Mouse (Mus musculus) urinary bladder, adult 2 months (tissue): Measurements from ENCODE around the gene Pip4k2b. TPM values are rescaled to one million over a fixed set of nuclear protein-coding genes. Genes with fewer than 3 reads are reported as not detected.
A peak's percentile ranks its signal among the peaks of the same experiment; 100 is the strongest.
"Not testable (repeated sequence)": the region's sequence is repeated elsewhere in the genome, so short reads cannot be mapped to it uniquely, and the experiment has no call there.

ENCODE experiments used
- DNase-seq: peaks from one replicate; pipeline ENCODE4 v3.0.0; 2022; ENCODE audit warnings: low spot score
- polyA plus RNA-seq: library from polyadenylated mRNA; depleted of rRNA; stranded (reverse); fragments of >200 nt; gene quantifications from 2 replicates; pipeline ENCODE4 v1.2.3, GENCODE M21; 2012

Pip4k2b gene
- polyA plus RNA-seq, 1 experiment: 17.2 TPM

DNA sequence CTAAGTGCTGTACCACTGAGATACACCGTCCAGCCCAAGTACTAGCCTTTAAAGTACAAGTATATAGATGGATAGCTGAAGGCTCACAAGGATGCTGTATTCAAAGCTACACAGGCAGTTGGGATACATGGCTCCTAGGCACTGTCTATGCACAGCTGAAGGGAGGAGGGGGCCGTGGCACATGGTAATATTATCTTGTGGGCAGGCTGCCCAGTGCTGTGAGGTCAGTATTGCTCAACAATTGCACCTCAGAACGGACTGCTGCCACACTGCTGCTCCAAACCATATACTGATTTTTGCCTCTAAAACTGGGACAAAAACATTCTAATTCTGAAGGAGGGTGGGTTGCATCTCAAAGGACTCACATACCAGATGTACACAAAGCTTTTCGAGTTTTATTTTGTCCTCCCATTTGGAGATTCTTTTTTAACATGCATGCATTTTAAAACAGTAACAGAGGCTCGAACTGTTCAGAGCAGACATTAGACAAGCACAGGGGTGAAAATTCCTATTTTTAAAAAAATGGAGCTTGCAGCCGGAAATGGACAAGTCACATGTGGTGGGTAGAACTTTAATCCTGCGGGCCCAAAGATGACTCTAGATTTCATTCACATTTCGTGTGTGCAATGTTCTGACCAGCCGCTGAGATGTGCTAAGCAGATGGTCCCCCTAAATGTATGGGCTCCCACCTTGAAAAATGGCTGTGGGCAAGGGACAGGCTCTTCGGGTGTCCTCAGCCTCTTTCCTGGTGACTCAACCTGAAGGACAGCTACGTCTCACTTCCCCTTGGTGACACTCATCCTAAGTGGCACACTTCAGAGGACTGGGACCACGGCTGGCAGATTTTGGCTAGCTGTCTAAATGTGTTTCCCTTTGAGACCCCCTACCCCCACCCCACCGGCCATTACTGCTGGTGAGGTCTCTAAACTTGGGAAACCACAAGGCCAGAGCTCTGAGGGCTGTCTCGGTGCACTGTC lies 29.4 kb downstream of the Pip4k2b start:
- no peak for DNase-seq

DNA sequence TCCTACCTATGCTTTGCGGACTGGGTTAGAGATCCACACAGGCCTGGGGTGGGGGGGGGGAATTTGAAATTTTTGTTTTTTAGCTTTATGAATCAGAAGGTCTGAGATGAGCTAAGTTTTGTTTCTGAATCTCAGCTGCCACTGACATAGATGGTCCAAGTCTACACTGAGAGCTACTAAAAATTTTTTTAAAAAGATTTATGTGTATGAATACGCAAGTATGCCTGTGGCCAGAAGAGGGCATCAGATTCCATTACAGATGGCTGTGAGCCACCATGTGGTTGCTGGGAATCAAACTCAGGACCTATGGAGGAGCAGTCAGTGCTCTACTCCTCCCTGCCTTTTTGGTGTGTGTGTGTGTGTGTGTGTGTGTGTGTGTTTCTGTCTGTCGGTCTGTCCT lies 30.1 kb downstream of the Pip4k2b start:
- DNase-seq: no peak

DNA sequence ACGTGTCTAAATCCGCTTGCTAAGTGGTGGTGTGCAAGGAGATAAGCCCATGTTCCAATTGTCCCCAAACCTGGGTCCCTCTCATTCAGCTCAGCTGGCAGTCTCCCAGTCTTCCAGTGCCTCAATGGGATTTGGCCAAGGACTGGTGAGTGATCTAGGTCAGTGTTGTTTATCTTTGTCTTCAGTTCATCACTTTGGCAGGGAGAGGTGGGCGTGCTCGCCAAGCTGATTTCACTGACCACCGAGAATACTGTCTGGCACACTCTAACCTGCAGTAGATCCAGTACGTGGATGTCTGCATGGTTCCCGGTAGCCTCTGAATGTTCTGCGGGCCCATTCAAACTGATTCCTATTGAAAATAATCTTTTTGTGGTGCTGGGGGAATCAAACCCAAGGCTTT lies 30.6 kb downstream of the Pip4k2b start:
- DNase-seq: no peak

DNA sequence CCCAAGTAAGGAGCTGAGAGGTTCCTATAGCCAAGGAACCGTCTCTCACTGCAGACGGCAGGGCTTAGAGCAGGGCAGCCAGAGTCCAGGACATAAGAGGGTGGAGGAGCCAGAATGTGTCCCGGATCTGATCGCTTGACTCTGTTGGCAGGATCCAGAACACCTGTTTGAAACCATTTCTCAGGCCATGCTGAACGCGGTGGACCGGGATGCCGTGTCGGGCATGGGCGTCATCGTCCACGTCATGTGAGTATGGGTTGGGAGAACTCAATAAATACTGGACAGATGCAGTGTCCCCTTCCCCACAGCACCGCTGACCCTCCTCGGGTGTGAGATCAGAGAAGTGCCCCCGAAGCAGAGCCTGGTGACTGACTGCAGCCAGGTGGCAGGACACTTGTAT lies 32.2 kb downstream of the Pip4k2b start:
- DNase-seq: no peak

DNA sequence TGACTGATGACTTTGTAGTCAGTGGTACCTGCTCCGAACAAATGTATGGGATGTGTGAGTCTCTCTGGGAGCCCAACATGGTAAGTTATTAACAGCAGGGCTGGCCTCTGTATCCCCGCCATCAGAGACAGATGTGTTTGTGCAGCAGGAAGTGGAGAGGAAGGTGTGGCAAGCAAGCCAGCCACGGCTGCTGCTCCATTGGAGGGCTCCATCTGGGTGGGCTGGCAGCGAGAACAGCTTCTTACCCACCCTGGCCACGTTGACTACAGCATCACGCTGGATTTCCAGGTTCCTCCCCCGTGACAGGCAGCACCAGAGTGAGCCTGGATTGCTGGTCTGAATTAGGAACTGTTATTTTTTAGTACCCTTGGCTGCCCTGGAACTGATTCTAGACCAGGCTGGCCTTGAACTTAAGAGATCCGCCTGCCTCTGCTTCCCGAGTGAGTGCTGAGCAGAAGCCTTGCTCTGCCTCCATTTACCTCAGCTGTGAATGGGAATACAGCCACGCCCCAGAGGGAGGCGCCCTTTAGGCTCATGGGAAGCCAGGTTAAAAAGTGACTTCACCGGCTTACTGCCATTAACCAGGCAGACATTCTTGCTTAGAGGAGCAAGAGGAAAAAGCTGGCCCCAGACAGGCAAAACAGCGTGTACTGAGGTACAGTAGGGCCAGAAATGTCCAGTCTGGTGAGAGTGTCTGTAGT lies 33.2 kb downstream of the Pip4k2b start:
- no peak for DNase-seq

DNA sequence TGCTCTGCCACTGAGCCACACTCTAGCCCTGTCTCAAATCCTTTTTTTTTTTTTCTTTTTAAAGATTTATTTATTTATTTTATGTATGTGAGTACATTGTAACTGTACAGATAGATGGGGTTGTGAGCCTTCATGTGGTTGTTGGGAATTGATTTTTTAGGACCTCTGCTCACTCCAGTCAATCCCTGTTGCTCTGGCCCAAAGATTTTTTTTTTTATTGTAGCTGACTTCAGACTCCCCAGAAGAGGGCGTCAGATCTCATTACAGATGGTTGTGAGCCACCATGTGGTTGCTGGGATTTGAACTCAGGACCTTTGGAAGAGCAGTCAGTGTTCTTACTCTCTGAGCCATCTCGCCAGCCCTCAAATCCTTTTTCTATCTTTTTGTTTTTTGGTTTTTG lies 34.4 kb downstream of the Pip4k2b start:
- not testable (repeated sequence) for DNase-seq

DNA sequence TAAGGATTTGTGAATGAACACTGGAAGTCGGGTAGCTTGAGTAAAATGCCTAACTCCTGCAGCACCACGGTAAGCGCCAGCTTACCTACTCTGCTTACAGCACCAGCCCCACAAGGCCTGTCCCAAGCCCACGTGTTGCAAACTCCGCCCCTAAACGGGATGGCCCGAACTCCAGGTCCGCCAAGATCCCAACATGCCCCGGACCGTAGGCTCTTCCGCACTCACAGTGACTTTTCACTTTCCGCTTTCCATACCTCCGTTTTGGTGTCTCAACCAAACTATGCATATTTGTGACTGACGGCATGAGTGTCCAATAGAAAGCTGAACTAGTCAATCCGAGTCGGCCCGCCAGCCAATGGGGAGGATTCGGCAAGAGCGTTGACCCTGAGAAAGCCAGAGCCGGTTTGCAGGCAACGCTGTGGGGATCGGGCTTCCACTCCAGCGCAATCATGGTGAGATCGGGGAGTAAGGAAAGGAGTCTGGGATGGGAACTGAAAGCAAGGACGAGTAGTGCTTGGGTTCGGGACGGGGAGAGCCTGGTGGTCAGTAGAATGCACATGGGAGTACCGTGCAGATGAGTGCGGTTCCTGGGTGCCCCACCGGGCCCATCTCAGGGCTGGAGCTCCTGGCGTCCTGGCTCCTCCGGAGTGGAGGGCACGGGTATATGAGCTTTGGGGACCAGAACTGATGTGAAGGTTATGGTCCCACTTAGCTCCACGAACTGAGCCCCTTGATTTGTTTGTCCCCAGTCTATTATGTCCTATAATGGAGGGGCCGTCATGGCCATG lies 41.3 kb downstream of the Pip4k2b start, which contains the start of gene Psmb3:
Psmb3 (plus strand) TSS at position 361 of the 788 bp plus-strand sequence.
- DNase-seq: peak; percentile 81

DNA sequence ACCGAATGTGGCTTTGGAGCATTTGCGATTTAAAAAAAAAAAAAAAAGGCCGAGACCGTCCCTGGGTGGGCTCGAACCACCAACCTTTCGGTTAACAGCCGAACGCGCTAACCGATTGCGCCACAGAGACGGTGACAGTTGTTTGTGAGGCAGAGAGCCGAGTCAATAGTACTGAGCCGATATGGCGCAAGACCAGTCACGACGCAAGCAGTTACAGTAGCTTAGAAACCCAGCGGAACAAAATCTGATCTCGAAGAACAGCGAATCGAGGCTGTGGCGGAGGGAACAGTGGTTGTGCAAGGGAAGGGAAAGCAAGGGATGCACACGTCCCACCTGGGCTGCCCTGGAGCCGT lies 42.1 kb downstream of the Pip4k2b start:
- DNase-seq: peak; percentile 91

DNA sequence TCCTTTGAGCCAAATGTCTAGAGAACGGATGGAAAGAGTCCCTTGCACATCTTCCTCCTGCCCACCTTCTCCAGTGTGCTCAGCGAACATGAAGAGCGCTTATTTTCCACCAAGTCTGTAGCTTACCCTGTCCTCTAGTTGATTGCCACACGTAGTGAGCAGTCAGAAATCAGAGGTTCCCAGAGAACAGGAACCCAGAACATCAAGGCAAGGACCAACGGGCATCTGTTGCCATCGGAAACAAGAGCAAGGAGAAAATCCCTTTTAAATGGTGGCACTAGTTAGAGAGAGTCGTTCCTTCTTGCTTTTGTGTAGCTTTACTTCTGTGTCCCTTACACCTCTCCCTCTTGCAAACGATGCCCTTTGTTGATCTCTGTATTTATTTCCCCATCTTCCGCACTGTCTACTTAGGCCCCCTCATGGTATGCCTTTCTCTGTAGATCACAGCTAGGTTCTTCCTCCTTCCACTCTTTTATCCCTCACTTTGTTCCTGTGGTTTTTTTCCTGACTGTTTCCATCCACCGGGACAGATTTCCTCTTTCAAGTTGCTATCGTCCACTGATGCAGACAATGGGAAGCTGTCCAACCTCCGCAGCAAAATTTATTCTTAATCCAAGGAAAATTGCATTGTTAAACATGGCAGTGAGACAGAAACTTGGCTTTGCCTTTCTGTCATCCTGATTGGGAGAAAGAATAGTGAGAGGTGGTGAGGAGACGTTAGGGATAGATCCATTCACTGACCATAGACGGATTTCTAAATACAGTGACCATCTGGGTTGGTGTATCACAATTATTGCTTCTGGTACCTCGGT lies 42.7 kb downstream of the Pip4k2b start:
- no peak for DNase-seq

DNA sequence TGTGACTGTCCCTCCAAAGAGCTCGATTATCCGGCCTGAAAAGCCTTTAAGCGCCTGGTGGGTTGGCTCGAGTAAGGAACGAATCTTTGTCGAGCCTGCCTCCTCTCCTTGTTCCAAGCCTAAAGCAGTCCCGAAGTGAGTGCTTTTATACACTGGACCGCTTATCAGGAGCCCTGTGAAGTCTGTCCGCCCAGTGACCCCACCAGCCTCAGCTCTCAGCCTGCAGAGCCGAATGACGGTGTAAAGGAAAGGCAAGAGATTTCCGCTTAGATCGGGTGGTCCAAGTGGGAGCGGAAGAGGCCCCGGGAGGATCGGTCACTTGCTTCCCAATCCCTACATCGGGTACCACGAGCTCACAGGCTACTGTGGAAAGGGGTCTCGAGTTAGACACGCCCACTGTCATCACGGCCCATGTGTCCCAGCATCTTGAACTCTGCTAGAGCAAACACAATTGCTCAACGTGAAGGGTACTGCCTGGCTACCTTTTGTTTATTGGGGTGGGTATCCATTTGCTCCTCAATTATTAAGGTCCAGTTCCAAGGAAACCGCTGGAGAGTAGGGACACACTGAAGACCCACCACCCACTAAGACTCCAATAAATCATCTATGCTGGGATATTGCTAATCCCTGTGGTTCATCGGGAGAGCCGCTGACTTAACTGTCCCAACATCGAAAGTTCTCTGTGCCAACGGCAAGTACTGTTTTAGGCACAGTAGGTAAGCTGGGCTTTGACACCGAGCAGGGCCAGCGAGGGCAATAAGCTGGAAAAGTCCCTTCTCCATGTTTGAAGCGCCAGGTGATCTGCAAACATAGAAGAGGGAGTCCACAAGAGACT lies 43.5 kb downstream of the Pip4k2b start:
- DNase-seq: peak; percentile 37

DNA sequence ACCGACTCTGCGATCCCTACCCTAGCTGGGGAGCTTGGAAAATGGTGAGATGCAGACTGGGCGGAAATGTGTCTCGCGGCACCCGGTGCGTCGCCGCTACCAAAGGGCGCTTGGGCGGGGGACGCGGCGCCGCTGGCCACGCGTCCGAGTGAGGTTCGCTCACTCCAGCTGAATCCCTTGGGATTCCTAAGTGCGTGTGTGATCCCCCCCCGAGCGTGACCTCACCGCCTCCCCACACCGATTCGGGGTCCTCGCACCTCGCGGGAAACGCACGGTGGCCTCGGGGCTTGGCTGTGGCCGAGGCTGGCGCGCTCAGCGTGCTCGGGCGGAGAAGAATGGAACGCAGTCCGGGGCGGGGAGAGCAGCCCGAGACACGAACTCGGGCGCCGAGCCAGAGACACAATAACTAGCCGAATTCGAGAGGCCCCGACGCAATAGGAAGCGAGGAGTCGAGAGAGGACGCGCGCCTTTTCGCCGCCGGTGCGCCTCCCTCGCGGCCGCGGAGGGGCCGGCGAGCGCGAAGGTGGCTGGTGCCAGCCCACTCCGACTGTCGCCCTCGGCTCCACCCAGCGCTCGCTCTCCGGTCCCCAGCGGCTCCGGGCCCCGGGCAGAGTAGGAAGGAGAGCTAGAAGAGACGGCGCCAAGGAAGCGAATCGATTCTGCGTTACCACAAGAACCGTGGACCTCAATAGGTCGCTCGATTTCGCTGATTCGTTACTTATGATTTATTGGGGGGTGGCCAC lies 44.3 kb downstream of the Pip4k2b start, which contains the start of gene Pcgf2:
Pcgf2 (minus strand) TSS at position 495 of the 743 bp plus-strand sequence.
- DNase-seq: peak; percentile 80

DNA sequence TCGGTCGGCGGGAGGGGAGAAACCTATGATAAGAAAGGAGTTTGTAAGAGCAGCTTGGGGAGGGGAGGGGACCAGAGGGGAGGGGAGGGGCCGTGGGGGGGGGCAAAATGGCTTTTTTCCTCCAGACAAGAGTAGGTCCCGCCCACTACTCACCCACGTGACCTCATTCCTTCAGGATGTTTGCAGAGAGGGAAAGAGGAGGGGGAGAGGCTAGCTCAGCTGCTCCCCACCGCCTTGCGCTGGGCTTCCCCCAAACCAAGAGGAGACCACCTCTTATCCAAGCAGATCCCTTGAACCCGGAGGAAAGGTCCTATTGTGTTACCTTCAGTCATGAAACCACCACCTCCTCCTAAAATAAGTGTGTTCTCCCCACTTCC lies 44.9 kb downstream of the Pip4k2b start:
- peak; percentile 57 for DNase-seq

DNA sequence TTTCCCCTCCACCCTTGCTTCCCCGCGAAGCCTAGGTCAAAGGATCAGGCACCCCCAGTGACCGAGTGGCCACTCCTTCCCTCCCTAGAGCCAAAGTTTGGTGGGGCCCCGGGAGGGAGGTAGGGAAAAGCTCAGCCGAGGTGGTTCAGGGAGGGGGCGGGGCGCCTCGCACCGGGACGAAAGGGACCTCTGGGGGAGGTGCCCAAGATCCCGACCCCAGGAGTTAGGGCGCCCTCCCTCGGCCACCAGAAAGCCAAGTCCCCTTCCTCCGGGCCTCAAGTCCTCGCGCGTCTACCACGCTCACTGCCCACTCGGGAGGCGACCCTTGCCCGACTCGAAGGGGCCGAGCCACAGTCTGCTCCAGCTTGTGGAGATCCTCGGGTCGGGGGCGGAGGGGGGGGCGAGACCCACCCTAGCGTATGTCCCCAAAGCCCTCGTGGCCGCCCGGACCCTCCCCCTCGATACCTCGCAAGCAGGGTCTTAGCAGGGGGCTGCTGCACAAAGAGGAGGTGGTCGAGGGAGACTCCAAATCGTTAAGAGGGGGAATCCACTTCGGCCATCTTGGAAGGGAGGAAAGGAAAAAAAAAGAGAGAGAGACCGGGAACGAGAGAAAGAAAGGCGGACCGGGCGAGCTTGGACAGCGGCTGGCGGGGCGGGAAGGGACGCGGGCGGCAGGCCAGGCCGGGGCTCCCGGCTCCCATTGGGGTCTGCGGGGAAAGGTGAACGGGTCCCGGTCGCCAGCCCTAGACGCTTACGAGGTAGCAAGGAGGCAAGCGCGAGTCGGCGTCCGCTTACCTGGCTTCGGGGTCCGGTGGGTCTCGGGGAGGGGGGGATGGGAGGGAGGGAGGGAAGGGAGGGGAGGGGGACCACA lies 45.5 kb downstream of the Pip4k2b start:
- DNase-seq: peak; percentile 66

DNA sequence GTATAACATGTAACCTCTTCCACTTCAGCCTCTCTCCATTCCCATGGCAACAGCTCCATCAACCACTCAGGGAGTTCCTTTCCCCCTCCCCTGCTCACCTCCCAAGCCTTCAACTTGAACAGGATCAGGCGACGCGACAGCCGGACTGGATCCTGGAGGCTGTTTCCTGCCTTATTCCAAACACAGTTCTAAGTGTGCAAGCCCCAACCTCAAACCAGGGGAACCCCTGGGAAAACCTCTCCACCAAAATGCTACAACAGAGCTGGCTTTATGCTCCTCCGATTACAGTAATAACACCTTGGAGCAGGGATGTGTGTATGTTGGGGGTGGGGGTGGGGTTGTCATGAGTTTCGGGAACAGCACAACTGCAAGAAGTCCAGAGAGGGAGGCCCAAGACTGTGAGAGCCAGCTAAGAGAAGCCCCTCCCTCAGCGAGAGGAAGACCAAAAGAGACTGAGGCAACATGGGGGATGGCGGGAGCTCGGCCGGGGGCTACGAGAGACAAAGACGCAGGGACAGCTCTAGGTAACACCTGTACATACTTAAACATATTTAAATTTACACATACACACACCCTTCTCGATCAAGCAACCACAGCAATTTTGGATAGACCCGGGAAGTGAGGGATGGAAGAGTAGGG lies 46.5 kb downstream of the Pip4k2b start:
- no peak for DNase-seq

DNA sequence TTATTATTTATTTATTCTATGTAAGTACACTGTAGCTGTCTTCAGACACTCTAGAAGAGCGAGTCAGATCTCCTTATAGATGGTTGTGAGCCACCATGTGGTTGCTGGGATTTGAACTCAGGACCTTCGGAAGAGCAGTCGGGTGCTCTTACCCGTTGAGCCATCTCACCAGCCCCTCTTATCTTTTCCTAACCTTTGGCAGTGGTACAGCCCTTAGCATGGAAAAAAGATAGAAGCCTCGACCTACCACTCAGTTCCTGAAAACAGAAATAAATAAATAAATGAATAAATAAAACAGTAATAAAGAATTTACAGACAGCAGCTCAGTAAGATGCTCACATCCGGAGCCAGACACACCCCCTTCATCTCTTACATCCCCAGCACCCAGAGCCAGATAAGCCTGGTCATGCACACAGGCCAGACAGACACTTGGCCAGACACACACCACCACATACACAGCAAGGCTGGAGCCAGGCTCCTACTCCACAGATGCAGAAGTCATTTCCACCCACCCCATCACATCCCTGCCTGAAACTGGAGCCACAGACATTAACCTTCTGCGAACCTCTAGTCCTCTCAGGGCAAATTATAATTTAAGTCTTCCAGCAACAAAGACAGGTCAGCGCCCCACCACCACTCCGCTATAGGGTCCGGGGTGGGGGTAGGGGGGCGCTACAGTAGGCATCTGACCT lies 47.2 kb downstream of the Pip4k2b start:
- DNase-seq: no peak

DNA sequence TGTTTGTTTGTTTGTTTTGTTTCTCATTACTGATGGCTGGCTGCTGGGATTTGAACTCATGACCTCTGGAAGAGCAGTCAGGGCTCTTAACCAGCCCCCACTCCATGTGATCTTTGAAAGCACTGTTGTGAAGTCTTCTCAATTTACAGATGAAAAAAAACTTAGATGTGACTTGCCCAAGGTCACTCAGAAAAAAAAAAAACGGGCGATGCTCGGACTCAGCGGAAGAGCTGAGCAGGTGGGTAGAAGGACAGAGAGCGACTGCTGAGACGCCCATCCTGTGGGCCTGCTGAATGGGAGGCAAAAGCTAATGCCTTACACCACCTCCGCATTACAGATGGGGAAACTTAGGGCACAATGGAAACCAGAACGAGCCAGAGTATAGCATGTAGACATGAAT lies 47.8 kb downstream of the Pip4k2b start:
- no peak for DNase-seq

DNA sequence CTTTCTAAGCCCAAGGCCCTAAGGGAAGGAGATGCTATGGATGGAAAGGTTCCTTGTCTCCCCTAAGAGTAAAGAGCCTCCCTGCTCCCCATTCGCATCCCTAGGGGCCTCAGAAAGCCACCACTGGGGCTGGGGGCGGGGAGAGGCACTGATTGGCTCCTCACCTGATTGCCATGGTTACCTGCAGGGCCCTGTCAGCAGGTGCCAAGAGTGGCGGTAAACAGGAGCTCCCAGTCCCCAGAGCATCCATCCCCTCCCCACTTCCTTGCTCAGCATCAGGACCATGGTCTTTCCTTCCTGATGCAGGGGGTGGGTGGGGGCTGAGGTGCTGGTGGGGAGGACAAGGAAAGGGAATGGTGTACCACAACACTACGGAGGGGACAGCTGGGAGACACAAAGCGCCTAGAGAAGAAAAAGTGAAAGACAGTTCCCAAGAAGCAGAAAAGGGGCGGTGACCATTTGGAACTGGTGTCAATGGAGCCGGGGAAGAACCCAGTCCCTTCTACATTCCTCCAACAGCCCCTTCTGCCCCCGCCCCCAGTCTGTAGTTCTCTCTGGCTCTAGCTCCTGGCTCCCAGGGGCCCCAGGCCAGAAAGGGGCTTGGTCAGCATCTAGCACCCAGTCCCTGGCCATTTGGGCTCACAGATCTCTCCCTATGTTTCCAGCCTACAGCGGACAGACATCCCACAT lies 48.6 kb downstream of the Pip4k2b start:
- DNase-seq: no peak
